Mouse (Mus musculus): Measurements from ENCODE around the gene Crtac1. TPM values are rescaled to one million over a fixed set of nuclear protein-coding genes. Genes with fewer than 3 reads are reported as not detected.

The Crtac1 gene
- polyA plus RNA-seq, 1 experiment from 2014 or later = 42.1 TPM

DNA sequence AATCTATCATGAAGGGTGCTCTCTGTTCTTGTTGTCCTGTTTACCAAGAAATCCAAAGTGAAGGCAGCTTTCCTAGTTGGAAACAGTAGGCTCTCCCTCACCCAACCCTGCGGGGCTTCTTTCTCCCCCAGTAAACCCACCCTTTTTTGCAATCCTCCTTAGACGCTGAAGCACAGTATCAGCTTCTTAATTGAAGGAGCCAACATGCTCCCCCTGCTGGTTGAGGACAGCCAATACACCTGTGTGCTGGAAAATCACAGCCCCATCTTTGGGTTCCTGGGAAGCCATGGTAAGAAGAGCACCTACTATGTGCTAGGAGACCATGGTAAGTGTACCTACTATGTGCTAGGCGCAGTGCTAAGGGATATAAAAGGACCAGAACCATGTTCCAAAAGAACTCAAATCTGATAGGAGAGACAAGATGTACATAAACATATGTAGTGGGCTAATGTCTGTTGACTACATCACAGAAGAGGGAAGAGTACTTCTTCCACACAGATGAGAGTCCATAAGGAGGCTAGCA is 12.4 kb upstream of the Crtac1 start:
- no peak for ATAC-seq (ENCODE audit: low FRiP score, low read depth)
- no peaks in the 10 kb centered on the region for H3K27me3 ChIP-seq (replicated peaks)
- H3K4me2 ChIP-seq (replicated peaks) = no peak overlapping the region
- no peak overlapping the region for H3K27ac ChIP-seq
- H3K36me3 ChIP-seq = no peaks in the 10 kb centered on the region
- no peak overlapping the region for H3K4me3 ChIP-seq
- H3K9me3 ChIP-seq = no peaks in the 10 kb centered on the region
- peaks cover 4% of the 10 kb centered on the region; the same call in 1 of the 2 replicates for H3K4me1 ChIP-seq
- 13% methylated on average over 3 of the region's 3 CpGs for WGBS
- H3K9ac ChIP-seq = no peak overlapping the region

DNA sequence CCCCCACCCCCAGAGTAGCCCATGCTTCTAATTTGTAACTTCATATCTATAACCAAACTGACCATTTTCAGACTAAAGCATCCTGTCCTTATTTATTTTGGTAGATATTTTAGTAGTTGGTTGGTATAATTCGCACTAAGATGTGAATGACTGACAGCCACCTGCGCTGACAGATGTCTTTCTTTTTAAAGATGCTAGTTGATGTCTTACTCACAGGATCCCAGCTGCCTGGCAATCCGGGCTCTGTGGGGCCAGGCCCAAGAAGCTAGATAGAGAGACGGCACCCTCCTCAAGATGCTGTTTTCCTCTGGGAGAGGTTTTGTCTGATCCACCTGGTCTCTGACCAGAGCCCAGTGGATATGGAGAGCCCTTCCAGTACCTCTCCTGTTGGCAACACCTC is 11.7 kb upstream of the Crtac1 start:
- no peak overlapping the region for H3K4me2 ChIP-seq (replicated peaks)
- H3K36me3 ChIP-seq = no peaks in the 10 kb centered on the region
- H3K9ac ChIP-seq = no peak overlapping the region
- H3K27ac ChIP-seq = no peak overlapping the region
- no peak overlapping the region for H3K4me3 ChIP-seq
- H3K9me3 ChIP-seq = no peaks in the 10 kb centered on the region
- WGBS = 71% methylated on average over 4 of the region's 4 CpGs
- peaks cover 4% of the 10 kb centered on the region; the same call in 1 of the 2 replicates for H3K4me1 ChIP-seq
- no peaks in the 10 kb centered on the region for H3K27me3 ChIP-seq (replicated peaks)
- no peak for ATAC-seq (ENCODE audit: low FRiP score, low read depth)

DNA sequence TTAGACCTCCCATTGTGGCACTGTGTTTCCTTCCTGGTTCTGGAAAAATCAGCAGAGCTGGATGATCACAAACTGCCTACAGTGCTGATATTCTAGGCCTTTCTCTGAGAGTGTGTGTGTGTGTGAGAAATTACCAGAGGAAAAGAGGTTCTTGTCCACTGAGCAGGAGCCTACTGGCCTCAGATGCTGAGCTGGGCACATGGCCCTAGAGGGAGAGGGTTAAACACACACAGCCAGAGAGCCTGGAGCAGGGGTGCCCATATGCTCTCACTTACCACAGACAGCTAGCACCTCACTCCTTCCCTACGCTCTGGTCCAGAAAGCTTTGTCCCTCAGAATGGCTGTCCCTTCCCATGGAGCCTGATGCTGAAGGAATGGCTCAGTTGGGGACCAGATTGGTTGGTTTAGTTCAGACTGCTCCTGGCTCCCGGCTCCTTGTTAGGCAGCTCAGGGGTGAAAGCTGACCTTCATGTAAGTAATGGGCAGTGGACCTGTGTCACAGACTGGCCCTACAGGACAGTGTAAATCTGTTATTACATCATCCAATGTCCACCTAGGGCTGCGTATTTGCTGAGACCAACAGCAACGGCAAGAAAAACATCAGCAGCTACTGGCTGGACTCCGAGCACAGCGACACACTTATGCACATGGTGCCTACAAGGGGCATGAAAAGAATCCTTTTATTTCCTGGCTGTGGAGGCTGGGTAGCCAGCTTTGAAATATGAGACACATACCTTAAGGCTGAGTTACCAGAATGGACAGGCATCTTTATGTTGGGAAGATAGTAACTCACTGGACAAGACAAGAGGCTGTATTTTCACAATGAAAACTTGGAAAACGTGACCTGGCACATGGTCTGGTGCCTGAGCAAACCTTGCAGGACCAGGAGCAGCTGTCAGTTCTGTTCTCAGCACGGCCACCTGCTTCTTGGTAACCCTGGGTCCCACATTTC is 10.9 kb upstream of the Crtac1 start:
- H3K4me2 ChIP-seq (replicated peaks) = no peak overlapping the region
- no peak for ATAC-seq (ENCODE audit: low FRiP score, low read depth)
- H3K9ac ChIP-seq = no peak overlapping the region
- no peak overlapping the region for H3K4me3 ChIP-seq
- H3K27ac ChIP-seq = no peak overlapping the region
- H3K9me3 ChIP-seq = no peaks in the 10 kb centered on the region
- H3K4me1 ChIP-seq = peaks cover 4% of the 10 kb centered on the region; the same call in 1 of the 2 replicates
- no peaks in the 10 kb centered on the region; the same call in 1 of the 2 replicates for H3K27me3 ChIP-seq (replicated peaks)
- WGBS = 45% methylated on average over 8 of the region's 8 CpGs
- no peaks in the 10 kb centered on the region for H3K36me3 ChIP-seq

DNA sequence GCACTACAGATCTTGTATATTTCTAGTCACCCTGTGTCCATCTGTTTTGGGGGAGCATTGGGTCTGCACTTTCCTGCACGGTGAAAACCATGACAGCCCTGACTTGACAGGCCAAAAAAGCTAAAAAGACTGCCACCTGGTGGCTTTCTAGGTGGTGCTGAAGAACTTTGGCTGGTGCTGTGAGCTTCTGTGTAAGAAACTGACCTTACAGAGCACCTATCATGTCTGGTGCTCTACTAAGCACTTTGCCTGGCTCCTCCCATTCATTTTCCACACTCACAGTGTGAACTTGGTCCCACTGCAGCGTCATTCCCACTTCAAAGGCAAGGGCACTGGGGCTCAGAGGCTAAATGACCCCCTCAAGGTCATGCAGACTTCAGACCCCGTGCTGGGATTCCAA is 8.5 kb upstream of the Crtac1 start:
- H3K9me3 ChIP-seq = no peaks in the 10 kb centered on the region
- no peak for ATAC-seq (ENCODE audit: low FRiP score, low read depth)
- 35% methylated on average over 3 of the region's 3 CpGs for WGBS

DNA sequence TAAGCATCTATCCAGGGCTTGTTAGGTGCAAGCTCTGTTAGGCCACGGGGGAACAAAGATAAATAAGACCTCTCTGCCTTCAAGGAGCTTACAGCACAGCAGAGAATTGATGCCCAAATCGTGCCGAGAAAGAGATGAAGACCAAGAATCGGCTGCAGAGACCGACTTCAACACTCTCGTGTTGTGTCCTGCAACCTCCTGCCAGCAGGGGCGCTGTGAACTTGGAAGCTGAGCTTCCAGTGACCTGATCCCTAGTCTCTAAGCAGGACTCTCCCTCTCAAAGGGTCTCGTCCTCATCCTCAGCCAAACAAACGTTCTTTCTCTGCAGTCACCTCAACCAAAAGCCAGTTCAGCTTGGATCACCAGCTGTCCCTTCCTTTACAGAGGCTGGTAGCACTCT is 7.8 kb upstream of the Crtac1 start:
- Histone ChIP-seq H3K9ac (no peak overlapping the region), H3K4me1 (peaks cover 4% of the 10 kb centered on the region; the same call in 1 of the 2 replicates), H3K27ac (no peak overlapping the region), H3K27me3 (replicated peaks) (peaks cover 13% of the 10 kb centered on the region), H3K9me3 (no peaks in the 10 kb centered on the region), H3K4me2 (replicated peaks) (no peak overlapping the region), H3K36me3 (no peaks in the 10 kb centered on the region), H3K4me3 (no peak overlapping the region)
- WGBS = 76% methylated on average over 9 of the region's 9 CpGs
- ATAC-seq (ENCODE audit: low FRiP score, low read depth) = no peak

More for the DNA sequence above, 8.5 kb upstream of the Crtac1 start:
- Histone ChIP-seq H3K4me1 (peaks cover 4% of the 10 kb centered on the region; the same call in 1 of the 2 replicates), H3K27ac (no peak overlapping the region), H3K36me3 (no peaks in the 10 kb centered on the region), H3K27me3 (replicated peaks) (peaks cover 9% of the 10 kb centered on the region), H3K4me3 (no peak overlapping the region), H3K9ac (no peak overlapping the region), H3K4me2 (replicated peaks) (no peak overlapping the region)

DNA sequence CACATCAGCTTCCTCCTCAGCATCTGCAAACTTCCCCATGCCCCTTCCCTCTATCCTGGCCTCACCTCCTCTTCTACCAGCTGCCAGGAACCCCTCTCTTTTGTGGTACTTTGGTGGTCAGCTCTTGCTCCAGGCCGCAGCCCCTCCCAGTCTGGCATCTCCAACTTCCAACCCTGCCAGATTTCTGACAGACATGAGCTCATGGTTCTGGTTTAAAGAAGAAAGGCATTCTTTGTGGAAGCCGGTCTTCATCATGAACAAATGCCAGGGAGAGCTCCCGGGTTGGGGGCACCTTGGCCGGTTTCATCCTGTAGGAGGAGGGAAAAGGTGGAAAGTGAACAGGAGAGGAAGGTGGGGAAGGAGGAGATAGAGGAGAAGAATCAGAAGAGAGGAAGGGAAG is 4.0 kb upstream of the Crtac1 start:
- Histone ChIP-seq H3K4me2 (replicated peaks) (no peak overlapping the region), H3K4me3 (no peak overlapping the region), H3K36me3 (no peaks in the 10 kb centered on the region), H3K27me3 (replicated peaks) (peaks cover 32% of the 10 kb centered on the region), H3K9ac (no peak overlapping the region), H3K27ac (no peak overlapping the region), H3K4me1 (peaks cover 15% of the 10 kb centered on the region), H3K9me3 (no peaks in the 10 kb centered on the region)
- no peak for ATAC-seq (ENCODE audit: low FRiP score, low read depth)
- 76% methylated on average over 4 of the region's 4 CpGs for WGBS

DNA sequence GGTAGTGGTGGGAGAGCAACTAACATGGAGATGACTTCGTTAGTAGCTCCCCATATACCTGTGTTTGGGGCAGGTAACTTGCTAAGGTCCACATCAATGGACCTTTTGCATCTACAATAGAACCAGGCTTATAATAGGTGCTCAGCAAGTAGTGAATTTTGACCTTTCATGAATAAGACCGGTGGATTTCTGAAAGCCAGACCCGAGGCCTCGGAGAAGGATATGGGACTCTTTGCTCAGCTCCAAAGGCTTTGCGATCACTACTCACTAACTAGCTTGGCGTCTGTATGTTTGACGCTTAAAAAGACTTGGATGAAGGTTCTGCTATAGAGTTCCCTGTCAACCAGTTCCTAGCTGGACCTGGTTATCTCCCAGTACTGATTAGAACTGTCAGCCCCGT is 1.2 kb upstream of the Crtac1 start:
- no peaks in the 10 kb centered on the region for H3K36me3 ChIP-seq
- H3K4me1 ChIP-seq = peaks cover 15% of the 10 kb centered on the region
- no peak overlapping the region for H3K27ac ChIP-seq
- peaks cover 42% of the 10 kb centered on the region for H3K27me3 ChIP-seq (replicated peaks)
- no peak for ATAC-seq (ENCODE audit: low FRiP score, low read depth)
- 53% methylated on average over 8 of the region's 8 CpGs for WGBS
- peak overlapping the region; percentile 61 for H3K4me3 ChIP-seq
- peak overlapping the region; percentile 85 for H3K9ac ChIP-seq
- H3K4me2 ChIP-seq (replicated peaks) = peak overlapping the region; percentile 83
- no peaks in the 10 kb centered on the region for H3K9me3 ChIP-seq

DNA sequence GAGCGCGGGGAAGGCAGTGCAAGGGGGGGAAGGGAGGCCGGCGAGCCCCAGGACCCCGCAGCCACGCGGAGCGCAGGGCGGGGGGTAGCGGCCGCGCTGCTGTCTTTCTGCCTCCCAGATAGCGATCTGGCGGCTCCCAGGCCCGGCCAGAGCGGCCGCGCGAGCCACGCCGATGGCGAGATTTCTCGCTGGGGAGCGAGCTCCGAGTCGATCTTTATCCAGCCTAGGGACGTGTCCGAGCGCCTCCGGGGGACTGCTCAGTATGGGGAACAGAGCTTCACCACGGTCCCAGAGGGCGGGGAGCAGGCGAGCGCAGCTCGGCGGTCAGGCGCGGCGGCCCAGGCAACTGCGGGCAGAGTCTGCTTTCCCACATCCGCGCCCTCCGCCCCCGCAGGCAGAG is 608 bp upstream of the Crtac1 start:
- H3K27ac ChIP-seq = peak overlapping the region; percentile 80
- WGBS = 1% methylated on average over 39 of the region's 44 CpGs
- peak; percentile 75 for ATAC-seq (ENCODE audit: low FRiP score, low read depth)
- peaks cover 15% of the 10 kb centered on the region for H3K4me1 ChIP-seq
- H3K9ac ChIP-seq = peak overlapping the region; percentile 85
- H3K4me2 ChIP-seq (replicated peaks) = peak overlapping the region; percentile 83
- peak overlapping the region; percentile 61 for H3K4me3 ChIP-seq
- no peaks in the 10 kb centered on the region for H3K9me3 ChIP-seq
- peaks cover 42% of the 10 kb centered on the region for H3K27me3 ChIP-seq (replicated peaks)
- H3K36me3 ChIP-seq = no peaks in the 10 kb centered on the region

DNA sequence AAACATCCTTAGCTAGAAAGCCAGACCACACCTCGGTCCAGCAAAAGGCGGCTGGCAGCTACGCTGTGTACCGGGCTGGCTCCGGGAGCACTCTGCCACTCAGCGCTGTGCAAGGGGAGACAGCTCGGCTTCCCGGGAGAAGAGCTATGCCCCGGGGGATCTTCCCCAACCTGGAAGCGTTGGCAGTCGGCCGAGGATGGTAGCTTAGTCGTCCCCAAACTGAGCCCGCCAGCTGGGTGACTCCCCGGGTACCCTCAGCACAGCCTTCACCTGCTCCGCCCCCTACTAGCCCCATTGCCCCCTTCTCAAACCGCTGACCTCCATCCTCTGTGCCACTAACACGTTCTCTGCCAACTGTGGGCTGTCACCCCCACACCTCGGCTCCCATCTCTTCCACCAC is 602 bp downstream of the Crtac1 start:
- no peak; the same call in 1 of the 2 replicates for ATAC-seq (ENCODE audit: low FRiP score, low read depth)
- H3K27ac ChIP-seq = no peak overlapping the region
- H3K27me3 ChIP-seq (replicated peaks) = peaks cover 41% of the 10 kb centered on the region

DNA sequence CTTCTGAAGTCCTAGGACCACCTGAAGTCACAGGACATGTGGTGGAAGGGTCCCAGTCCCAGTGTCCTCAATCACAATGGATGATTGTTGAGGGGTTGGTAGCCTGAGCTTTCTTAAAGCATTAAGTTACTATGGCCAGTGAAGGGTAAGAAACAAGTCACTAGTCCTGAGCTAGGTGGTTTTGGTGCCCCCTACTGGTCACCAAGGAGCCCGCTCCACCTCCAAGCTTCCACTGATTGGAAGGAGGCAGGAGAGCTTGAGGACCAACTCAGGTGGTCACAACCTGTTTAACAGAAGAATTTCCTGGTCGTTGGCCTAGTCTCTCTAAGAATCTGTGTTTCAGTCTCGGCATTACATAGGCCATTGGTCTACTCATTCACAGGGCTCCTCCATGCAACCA is 2.2 kb downstream of the Crtac1 start:
- H3K4me3 ChIP-seq = no peak overlapping the region
- no peaks in the 10 kb centered on the region for H3K36me3 ChIP-seq
- ATAC-seq (ENCODE audit: low FRiP score, low read depth) = no peak
- WGBS = 15% methylated on average over 3 of the region's 3 CpGs
- H3K27me3 ChIP-seq (replicated peaks) = peaks cover 29% of the 10 kb centered on the region
- H3K27ac ChIP-seq = no peak overlapping the region
- peaks cover 19% of the 10 kb centered on the region for H3K4me1 ChIP-seq
- no peak overlapping the region for H3K9ac ChIP-seq
- no peaks in the 10 kb centered on the region for H3K9me3 ChIP-seq
- peak overlapping the region; percentile 83; the same call in 1 of the 2 replicates for H3K4me2 ChIP-seq (replicated peaks)

More for the DNA sequence above, 602 bp downstream of the Crtac1 start:
- Histone ChIP-seq H3K9ac (peak overlapping the region; percentile 85), H3K9me3 (no peaks in the 10 kb centered on the region), H3K36me3 (no peaks in the 10 kb centered on the region), H3K4me3 (peak overlapping the region; percentile 61), H3K4me1 (peaks cover 15% of the 10 kb centered on the region), H3K4me2 (replicated peaks) (peak overlapping the region; percentile 83)
- WGBS = under 1% methylated on average over 19 of the region's 19 CpGs

DNA sequence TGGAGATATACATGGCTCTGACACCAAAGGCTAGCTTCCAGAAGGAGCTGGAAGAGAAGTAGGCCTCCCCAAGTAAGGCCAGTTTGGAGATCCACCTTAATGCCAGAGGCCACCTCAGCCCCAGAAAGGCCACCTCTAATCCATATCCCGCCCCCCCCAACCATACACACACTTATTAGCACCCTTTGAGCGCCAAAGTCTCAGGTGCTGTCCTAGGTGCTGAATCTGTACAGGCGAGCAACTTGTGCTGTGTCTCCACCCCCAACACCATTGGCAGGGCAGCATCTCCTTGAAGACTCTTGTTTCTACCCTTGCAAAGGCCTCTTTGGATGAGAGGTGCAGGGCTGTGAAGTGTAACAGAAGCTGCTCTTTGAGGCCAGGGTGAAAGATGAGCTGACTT is 6.4 kb downstream of the Crtac1 start:
- H3K4me1 ChIP-seq = peaks cover 17% of the 10 kb centered on the region
- H3K36me3 ChIP-seq = no peaks in the 10 kb centered on the region
- 14% methylated on average over 3 of the region's 3 CpGs for WGBS
- H3K4me3 ChIP-seq = no peak overlapping the region
- H3K27me3 ChIP-seq (replicated peaks) = peaks cover 7% of the 10 kb centered on the region
- H3K27ac ChIP-seq = no peak overlapping the region
- H3K9ac ChIP-seq = no peak overlapping the region
- ATAC-seq (ENCODE audit: low FRiP score, low read depth) = no peak
- no peaks in the 10 kb centered on the region for H3K9me3 ChIP-seq
- no peak overlapping the region for H3K4me2 ChIP-seq (replicated peaks)

DNA sequence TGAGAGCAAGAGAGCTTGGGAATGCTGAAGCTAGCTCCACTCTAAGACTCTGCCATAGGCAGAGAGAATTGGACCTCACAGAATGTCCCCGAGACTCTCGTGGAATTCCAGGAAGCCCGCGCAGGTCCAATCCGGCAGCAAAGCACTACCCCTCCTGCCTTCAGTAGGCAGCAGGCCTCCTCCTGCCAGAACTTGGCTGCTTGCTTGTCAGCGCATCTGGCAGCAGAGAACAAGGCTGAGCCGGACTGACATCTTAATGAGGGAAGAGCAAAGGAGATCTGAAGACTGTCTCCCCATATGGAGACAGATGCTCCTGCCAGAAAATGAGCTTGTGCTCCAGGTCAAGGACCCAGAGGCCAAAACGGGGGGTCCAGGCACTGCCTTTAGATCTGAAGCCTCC is 16.5 kb downstream of the Crtac1 start:
- WGBS = 74% methylated on average over 8 of the region's 8 CpGs
- Histone ChIP-seq H3K4me2 (replicated peaks) (no peak overlapping the region), H3K9ac (no peak overlapping the region), H3K36me3 (no peaks in the 10 kb centered on the region), H3K4me1 (peaks cover 7% of the 10 kb centered on the region; the same call in 1 of the 2 replicates), H3K4me3 (no peak overlapping the region), H3K27me3 (replicated peaks) (0 out of 2 replicates have a peak, but pooled peaks cover 3% of the 10 kb centered on the region), H3K27ac (no peak overlapping the region), H3K9me3 (no peaks in the 10 kb centered on the region)
- no peak for ATAC-seq (ENCODE audit: low FRiP score, low read depth)

All from neural tube, embryonic 12.5 days (tissue).